Mouse (Mus musculus) left cerebral cortex, adult 11 months (tissue): ENCODE measurements around the gene Map1b.

Experiments used
- DNase-seq: peaks from one replicate; pipeline ENCODE4 v3.0.0; 2022; ENCODE audit warnings: low spot score

The Map1b gene

DNA sequence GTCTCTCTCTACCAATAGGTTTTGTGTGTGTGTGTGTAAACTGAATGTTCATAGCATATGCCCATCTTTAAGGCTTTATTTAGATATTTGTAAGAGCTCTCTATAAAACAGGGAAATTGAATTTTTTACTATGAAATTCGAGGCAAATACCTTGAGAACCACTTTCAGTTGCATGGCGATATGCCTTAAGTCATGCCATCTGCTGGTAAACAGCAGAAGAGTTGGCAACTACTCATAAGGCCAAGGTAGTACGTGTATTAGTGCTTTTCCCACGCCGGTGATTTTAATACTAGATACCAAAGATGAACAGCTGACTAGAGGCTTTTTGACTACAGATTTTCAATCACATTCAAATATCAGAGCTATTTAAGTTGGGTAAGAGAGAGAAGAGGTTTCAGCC lies 27.2 kb downstream of the Map1b start:
- DNase-seq, result no peak

DNA sequence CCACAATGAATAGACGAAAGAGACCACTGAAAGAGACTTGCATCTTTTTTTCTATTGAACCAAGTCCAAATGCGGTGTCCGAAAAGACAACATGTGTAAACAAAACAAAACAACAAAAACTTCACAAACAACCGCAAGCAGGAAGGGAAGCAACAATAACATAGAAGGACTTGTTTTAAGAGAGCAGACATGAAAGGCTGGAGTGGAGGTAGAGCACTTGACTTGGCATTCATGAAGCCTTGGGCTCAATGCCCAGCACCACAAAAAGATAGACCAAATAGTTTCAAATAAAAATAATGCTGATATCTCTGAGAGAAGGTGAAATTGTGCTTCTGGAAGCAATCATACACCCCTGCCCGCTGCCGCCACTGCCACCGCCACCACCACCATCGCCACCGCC lies 30.5 kb downstream of the Map1b start:
- no peak for DNase-seq

DNA sequence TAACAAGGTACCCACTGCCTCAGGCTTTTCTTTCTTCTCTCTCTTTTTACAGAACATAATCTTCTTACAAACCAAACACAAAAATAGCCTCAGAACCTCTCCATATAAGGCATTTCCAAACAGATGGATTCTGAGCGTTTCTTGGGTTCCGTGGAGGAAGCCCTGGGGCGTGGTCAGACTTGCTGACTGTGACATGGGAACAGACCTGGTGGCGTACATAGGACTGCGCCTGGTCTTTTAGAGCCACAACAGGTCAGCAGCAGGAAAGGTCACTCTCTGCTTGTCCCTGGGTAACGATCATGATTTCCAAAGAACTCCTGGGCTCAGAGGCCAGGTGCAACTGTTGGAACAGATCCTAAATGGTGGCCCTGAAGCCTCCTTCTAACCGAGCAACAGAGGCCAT lies 31.0 kb downstream of the Map1b start:
- no peak for DNase-seq

DNA sequence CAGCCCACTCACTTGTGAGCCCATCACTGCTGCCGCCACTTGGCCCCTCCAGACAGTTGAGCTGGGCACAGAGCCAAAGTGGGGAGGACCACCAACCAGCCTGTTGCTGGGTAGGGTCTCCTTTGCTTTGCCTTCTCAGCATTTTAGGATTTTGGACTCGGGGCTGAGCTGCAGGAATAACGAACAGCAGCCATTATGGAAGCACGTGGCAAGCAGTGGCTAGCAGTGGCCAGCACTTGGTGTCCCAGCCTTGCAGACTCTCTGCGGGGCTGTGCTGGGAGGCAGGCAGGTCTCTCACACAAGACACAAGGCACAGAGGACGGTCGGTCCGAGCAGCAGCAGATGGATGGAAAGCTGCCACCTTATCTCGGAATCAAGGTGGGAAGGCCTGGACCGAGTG lies 31.4 kb downstream of the Map1b start:
- no peak for DNase-seq

DNA sequence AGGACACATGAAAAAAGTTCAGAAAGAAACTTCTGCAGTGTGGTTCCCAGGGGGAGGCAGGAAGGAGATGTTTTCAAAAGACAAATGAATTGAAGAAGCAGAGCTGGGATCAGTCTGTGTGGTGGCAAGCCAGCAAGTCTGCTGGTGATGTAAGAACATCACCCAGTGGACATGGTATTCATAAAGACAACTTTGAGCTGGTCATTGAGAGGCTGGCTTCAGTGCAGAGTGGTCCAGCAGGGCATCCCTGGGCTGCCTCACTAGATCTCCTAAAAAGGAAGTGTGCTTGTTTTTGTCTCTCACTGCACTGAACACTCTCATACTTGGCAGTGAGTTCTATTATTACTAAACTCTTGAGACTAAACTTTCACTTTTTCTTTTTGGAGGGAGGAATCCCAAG lies 32.9 kb downstream of the Map1b start:
- DNase-seq, result no peak

DNA sequence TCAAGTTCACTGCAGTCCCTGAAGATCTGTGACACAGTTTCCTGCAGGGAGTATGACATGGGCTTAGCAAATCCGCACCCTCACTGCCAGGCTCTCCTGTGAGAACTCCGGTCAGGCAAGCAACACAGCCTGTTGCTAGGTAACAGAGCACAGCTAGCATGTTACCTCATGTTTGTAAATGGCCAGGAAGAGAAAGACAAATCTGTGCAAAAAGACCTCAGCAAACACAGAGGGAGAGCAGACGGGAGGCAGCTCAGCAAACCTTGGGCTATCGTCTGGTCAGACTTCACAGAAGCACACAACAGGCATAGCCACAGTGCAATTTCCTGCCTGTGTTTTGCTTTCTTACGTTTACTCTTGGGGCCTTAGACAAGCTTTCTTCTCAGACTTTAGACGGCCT lies 40.9 kb downstream of the Map1b start:
- no peak for DNase-seq

DNA sequence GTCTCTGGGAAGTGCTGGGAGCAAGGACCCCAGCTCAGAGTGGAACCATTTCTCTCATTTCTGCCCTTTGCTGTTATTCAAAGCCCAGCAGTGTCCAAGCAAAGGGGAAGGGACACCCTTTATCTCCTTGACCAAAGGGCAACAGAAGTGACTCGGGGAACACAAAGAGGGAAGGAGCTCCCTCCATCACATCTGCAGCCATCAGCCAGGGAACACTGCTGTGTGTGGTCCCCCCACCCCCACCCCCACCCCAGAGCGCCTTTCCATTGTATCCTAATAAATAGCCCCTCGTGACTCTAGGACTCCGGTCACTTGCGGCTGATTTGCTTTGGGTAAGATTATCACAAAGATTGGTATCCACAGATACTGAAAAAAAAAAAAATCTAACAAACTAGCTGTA lies 41.3 kb downstream of the Map1b start:
- DNase-seq, result no peak

DNA sequence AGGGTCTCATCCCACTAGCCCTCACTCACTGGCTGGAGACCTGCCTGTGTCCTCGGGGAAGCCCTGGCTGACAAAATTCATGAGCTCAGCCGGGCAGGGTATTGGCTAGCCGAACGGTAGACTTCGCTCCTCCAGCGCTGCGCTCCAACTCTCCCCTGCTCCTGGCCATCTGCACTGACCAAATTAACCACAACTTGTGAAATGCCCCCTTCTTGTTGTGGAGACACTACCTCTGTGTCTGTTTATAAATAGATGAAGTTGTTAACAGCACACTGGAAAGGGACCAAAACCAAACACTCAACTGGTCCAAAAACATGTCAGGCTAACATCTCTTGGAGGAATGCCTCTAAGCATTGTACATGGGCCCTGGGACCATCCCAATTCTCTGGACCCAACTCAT lies 42.2 kb downstream of the Map1b start:
- no peak for DNase-seq

DNA sequence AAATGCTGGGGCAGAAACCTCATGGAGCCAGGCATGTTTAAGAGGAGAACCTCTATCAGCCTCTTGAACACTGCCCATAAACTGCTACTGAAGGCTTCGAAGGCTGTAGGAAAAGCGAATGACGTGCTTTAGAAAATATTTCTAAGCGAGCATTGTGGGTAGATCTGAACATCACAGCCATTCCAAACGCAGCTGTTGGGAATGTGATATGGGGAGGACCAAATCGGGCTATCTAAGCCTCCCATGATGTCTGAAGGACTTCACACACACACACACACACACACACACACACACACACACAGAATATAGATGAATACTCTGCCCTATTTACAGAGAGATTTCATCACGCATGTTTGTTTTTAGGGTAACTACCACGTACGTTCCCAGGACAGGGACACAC lies 44.3 kb downstream of the Map1b start:
- no peak for DNase-seq

DNA sequence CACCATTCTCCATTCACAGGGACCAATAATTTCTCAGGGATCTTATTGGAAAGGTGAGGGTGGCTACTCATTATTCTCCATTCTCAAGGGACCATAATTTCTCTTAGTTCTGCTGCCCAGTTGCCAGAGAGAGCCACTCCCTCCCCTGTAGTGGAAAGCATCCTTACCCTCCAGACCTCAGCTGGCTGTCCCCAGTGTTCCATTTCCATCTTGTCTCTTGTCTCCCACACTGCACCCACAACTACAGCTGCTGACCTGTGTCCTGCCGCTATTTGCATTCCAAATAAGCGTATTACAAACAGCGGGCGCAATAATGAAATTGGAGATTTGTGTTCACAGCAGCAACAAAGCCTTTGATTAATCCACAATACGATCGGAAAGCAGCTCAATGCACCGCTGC lies 46.3 kb downstream of the Map1b start:
- DNase-seq, result no peak

DNA sequence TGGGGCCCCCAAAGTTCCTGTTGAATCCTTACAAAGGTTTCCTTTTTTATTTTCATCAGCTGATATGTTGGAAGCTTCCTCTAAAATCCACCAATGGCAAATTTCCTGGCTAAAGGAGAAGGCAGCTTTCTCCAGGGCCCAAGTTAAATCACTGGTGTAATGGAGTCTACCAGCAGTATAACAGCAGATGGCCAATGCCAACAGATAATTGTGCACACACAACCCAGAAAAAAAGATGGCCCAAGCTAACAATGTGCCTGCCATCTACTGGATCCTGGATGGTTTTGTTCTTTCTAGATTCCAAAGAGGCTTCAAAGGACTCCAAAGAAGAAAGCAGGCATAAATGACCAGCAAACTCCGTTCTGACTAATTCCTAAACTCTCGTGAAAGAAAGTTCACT lies 48.1 kb downstream of the Map1b start:
- no peak for DNase-seq

DNA sequence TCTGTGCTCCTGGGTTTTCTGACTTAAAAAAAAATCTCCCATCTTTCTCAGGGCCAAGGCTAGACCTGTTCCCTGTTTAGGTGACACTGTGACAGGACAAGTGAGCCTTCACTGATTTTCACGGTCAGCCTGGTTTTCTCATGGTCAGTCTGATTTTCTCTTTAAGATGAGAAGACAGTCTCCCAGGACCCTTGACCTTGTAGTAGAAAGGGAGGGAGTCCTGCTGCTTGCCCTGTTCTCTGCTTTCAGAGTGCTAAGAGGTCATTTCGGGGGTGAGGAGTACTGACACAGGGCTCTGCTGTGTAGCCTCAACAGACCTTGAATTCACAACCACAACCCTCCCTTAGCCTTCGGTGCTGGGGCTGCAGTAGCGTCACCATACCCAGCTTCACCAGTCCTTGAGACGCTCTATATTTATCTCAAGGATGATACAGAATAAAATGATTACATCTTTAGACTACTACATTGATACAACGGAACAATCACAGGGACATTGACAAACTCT lies 49.5 kb downstream of the Map1b start:
- DNase-seq, result no peak

DNA sequence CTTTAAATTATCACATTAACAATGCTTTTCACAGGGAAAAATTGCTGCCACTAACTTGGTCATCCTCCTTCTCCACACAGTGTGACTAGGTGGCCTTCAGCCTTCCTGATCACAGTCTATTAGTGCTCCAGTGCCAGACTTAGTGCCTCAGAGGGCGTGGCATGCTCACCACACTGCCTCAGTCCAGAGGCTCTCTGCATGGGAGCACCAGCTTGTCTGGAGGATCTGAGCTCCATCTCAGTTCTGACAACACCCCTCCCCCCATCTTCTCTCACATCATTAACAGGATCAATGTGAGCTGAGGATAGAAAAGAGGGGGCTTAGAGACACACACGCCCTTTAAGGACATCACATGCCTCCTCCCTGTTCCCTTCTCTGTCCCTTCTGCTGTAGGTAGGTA lies 50.3 kb downstream of the Map1b start:
- no peak for DNase-seq

DNA sequence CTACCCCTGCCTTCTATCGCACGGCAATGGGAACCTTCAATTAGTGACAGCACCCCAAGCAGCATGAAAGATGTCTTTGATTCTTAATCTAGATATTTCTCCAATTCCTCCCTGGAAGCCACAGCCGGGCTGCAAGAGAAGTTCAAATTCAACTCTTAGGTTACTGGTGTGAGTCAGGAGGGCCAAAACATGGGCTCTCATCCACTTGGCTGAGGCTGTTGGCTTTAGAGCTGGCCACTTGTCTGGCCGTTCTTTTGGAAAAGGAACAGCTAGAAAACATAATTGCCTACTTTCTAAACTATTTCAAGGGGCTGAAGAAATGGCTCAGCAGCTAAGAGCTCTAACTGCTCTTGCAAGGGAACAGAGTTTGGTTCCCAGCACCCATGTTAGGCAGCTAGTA lies 51.8 kb downstream of the Map1b start:
- DNase-seq, result no peak

DNA sequence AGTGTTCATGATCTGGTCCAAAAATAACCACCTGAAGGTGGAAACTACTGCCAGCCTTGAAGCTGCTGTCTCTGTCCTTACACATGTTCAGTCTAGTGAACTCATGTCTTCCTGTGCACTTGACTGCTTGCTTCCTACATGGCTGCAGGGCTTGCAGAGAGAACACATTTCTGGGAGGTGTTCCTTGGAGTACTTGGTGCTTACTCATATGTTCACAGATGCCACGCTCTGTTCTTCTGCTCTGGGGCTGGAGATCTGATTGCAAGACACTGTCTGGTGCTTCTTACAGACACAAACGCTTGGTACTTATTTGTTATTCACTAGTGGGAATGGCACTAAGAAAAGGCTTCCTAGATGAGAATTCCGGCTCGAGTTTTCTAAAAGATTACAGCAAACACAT lies 54.5 kb downstream of the Map1b start:
- no peak for DNase-seq

DNA sequence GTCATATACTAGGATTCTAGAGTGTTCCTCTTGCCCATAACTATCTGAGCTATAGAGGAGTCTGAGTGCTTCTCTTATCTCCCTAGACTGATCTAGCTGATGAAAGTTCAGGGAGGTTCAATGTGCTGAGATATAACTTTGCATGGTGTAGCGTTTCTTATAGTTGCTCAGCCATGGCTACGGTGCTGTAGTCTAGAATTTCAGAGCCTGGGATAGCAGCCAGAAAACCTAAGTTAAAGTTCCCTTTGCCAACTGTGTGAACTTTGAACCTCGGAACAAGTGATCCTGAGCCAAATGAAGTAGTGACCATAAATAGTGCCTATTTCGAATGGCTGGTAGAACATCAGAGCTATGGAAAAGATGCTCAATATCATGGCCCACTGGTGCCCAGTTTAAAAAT lies 56.7 kb downstream of the Map1b start:
- no peak for DNase-seq

DNA sequence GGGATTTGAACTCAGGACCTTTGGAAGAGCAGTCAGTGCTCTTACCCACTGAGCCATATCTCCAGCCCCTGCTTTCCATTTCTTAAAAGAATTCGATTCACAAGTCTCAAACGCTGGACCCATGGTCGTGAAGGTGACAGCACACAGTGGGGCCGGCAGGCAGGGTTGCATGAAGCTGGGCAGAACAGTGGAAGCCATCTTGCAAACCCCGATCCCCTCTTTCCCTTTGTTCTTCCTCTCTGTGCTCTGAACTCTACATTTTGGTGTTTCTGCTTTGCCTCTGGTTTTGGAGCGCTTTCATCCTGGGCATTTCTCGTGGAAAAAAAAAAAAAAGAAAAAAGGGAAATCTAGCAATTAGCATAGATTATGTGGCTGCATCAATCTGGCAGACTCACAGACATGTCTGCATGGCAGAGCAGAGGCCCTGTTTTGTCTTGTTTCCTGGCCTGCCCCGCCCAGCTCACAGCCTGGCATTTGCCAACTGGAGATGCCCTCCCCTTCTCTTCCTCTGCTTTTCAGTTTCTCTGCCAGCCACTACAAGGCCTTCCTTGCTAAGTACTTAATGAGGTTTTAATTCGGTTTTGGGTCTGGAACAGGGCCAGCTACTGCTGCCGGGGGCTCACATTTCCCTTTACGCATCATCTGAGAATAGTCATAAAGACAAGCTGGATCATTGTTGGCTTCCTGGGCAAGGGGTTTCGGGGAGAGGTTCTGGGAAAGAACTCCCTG lies 57.5 kb downstream of the Map1b start:
- DNase-seq, result no peak

DNA sequence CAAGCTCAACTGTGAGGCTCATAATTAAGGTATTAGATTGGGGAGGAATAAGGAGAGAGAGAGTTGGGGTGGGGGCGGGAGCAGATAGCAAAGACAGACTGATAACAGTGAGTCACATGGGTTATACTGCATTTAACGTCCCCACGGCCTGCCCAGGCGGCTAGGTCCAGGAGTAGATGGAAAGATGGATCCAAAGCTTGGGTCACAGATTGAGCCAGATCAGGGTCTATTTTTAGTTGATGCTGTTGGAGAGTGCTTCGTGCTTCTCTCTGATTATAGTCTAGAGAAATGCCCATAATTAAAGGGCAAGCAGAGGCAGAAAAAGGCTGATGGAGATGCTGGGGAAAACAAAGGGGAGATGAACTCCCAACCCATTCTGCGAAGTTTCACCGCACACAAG lies 61.4 kb downstream of the Map1b start:
- DNase-seq, result no peak

DNA sequence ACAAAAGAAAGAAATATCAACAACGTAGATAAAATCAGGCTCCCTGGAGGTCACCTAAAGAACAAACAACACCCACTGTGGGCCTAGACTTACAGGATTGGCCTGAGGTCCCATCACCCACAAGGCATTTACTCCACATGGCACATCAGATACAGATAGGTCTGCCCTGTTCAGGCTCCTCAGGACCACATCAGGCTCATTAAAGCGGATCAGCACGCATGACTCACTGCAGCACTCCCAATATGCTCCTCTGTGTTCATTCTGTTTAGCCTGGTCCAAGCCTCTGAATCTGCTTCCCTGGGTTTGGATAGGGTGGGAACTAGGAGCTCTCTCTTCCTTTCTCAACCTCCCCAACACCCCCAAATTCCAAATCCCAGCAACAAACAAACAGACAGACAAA lies 63.9 kb downstream of the Map1b start:
- DNase-seq, result no peak

DNA sequence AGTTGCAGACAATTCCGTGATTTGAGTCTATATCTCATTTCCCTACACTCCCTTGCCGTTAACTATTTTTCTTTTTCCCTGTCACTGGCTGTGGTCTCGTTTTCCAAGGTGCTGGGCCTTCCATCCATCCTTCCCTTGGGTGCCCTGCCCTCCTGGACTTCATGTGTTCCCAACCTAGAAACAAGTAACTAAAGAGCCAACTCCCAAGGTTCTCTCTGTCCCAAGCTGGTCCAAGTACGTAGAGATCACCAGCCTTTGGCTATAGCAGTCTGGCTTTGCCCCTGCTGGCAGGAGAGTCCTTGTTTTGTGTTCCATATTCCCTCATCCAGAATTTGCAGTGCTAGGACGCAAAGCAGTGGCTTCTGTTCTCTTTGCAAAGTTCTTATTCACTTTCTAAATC lies 65.1 kb downstream of the Map1b start:
- DNase-seq, result no peak

DNA sequence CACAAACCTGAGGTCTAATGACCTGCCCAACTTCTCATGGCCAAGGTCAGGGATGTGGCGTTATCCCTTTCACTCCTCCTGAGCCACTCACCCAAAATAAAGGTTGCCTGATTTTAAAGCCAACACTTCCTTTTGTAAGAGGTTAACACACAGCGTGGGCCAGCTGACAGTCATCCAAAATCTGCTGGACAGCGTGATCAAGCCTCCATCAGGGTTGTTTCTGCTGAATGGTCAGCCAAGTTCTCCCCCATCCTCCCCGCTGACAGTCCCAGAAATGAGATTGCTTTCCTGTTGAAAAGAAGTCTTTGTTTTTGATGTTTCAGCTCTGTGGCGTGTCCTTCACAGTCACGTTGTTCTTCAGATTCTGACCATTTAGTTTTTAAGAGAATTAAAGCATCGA lies 65.6 kb downstream of the Map1b start:
- no peak for DNase-seq

DNA sequence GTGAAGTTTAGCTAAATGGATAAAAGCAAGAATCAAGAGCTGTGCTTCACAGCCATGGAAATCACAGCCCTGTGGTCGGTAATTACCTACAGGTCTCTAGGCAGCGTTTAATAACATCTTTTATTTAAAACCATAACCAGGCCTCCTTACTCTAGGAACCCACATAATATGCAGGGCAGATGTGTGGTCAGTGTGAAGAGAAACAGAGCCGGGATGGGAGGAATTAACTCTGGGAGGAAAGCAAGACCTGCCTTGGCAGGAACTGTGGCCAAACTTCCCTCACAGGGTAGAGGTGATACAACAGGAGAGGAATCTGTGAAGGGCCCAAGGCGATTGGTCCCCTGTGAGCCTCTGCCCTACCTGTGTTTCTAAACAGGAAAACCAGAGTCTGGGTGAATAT lies 66.8 kb downstream of the Map1b start:
- no peak for DNase-seq

DNA sequence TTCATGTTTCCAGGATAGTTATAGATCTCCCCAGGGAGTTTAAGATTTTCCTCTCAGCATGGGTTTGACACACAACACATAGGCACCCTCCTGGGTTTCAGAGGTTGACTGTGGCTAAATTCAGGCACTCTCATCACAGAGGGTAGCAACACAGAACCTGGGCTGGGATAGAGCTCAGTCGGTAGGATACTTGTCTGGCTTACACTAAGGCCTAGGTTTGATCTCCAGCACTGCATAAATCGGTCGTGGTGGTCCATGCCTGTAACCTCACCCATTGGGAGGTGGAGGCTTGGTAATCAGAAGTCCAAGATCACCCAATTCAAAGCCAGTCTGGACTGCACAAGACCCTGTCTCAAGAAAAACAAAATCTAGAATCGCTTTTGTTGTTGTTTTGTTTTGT lies 68.1 kb downstream of the Map1b start:
- DNase-seq, result no peak

DNA sequence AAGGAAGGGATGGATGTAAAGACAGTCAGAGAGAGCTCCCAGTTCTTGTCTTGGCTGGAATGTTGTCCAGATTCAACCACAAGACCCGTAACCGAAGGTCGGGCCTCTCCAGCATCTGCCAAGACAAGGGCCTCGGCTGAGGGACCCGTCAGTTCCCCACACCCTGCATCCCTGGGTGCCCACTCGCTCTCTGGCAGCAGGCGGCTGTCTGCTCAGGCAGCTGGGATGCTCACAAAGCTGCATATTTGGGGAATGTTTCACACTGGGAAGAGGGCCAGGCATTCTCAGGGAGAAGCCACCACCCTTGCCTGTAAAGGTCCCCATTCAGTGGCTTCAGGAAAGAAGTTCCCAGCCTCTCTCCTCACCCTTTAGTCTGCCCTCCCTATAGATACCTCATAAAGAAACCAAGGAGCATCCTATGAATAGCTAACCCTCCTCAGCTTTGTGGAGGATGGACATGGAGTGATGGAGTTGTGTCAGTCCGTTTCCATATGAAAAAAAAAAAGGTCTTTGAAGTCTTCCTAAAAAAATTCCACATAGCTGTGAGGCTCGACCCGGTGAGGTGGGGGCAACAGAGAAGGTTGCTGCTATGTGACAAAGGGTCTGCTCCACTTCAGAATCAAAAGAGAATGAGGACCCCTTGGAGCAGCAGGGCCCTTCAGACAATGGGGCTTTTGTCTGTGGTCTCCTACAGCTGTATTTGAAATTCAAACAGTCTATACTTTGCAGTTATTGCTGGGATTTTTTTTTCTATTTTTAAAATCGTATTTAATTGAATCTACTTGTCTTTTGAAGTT lies 68.7 kb downstream of the Map1b start:
- DNase-seq, result no peak
